Mouse (Mus musculus): ENCODE measurements around the gene Zdhhc18. TPM values are rescaled to one million over a fixed set of nuclear protein-coding genes. Genes with fewer than 3 reads are reported as not detected.

Zdhhc18 gene
- polyA plus RNA-seq, 1 experiment from 2014 or later: 7.1 TPM

DNA sequence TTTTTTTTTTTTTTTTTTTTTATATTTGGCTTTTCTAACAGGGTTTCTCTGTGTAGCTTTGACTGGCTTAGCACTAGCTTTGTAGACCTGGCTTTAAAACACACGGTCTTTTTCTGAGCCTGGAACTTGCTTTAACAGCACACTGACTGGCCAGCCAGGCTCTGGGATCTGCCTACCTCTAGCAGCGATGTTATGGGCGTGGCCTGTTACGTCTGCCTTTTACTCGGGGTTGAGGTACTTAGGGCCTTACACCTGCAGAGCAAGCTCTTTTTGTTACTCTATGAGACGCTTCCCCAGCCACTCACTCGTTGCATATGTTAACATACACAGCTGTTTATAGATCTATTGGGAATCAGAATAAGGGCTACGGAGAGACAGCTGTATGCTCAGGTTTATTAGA, 82.7 kb downstream of the Zdhhc18 start:
- no peak for DNase-seq (ENCODE audit: low spot score)
- TF ChIP-seq CTCF (IDR thresholded peaks at IDR 0.05; ENCODE audit: low read depth): no peak
- no peak overlapping the region for H3K4me3 ChIP-seq (replicated peaks; ENCODE audit: low read depth, low read length)
- no peaks in the 10 kb centered on the region for H3K9me3 ChIP-seq (replicated peaks; ENCODE audit: low read length)
- H3K27me3 ChIP-seq (ENCODE audit: insufficient read depth, low read length): no peaks in the 10 kb centered on the region
- WGBS: 23% methylated on average over 8 of the region's 8 CpGs
- H3K4me1 ChIP-seq (replicated peaks; ENCODE audit: insufficient read depth, low read length): no peaks in the 10 kb centered on the region
- no peaks in the 10 kb centered on the region for H3K36me3 ChIP-seq (ENCODE audit: insufficient read depth, low read length)
- no peak overlapping the region for H3K4me2 ChIP-seq (ENCODE audit: low read length)
- H3K27ac ChIP-seq: no peak overlapping the region
- no peak for ATAC-seq (replicated peaks; ENCODE audit: low FRiP score, low read depth)
- H3K9ac ChIP-seq (ENCODE audit: low read depth, low read length): no peak overlapping the region

DNA sequence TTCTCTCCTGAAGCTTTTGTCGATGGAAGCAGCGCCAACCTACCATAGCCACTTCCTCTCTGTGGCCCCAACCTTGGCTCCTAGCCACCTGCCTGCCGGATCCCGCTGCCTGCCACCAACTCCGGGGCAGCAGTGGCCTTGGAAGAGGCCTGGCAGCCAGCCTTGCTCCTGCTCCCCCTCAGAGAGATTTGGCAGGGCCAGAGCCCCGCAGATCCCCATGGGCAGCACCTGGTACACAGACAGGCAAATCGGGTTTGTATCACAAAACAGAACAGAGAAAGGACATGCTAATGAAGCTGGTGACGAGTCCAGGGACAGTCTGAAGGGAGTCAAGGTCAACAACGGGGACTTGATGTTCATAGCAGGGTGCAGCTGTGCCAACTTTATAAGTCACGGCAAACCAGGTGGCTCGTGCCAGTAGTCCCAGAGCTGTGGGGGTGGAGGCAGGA, 86.8 kb downstream of the Zdhhc18 start:
- DNase-seq (ENCODE audit: low spot score) (no peak), ATAC-seq (replicated peaks; ENCODE audit: low FRiP score, low read depth) (no peak)
- no peaks in the 10 kb centered on the region for H3K9me3 ChIP-seq (replicated peaks; ENCODE audit: low read length)
- H3K27ac ChIP-seq: no peak overlapping the region
- no peaks in the 10 kb centered on the region for H3K36me3 ChIP-seq (ENCODE audit: insufficient read depth, low read length)
- WGBS: 60% methylated on average over 11 of the region's 11 CpGs
- no peaks in the 10 kb centered on the region for H3K27me3 ChIP-seq (ENCODE audit: insufficient read depth, low read length)
- H3K4me3 ChIP-seq (replicated peaks; ENCODE audit: low read depth, low read length): no peak overlapping the region
- H3K9ac ChIP-seq (ENCODE audit: low read depth, low read length): no peak overlapping the region
- no peak overlapping the region for H3K4me2 ChIP-seq (ENCODE audit: low read length)
- no peak for TF ChIP-seq CTCF (IDR thresholded peaks at IDR 0.05; ENCODE audit: low read depth)
- no peaks in the 10 kb centered on the region for H3K4me1 ChIP-seq (replicated peaks; ENCODE audit: insufficient read depth, low read length)

DNA sequence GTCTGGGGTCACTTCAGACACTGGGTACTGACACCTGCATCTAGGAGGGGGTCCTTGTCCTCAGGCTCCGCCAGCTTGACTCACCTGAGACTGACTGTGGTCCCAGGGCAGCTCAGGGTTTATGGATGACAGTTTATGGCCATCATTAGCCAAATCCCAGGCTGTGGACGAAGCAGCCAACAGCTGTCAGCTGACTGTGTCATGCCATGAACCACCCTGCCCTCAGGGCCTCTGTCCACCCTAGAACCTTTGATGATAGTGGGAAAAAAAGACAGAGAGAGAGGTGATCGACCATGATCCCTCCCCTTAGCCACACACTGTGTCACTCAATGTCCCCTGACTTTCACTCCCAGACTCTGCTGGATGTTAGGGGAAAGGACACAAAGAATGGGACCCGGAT, 88.3 kb downstream of the Zdhhc18 start:
- Histone ChIP-seq H3K4me1 (replicated peaks; ENCODE audit: insufficient read depth, low read length) (no peaks in the 10 kb centered on the region), H3K27ac (no peak overlapping the region), H3K9ac (ENCODE audit: low read depth, low read length) (no peak overlapping the region), H3K4me3 (replicated peaks; ENCODE audit: low read depth, low read length) (no peak overlapping the region), H3K27me3 (ENCODE audit: insufficient read depth, low read length) (no peaks in the 10 kb centered on the region), H3K4me2 (ENCODE audit: low read length) (no peak overlapping the region), H3K36me3 (ENCODE audit: insufficient read depth, low read length) (no peaks in the 10 kb centered on the region), H3K9me3 (replicated peaks; ENCODE audit: low read length) (no peaks in the 10 kb centered on the region)
- 54% methylated on average over 4 of the region's 4 CpGs for WGBS
- no peak for ATAC-seq (replicated peaks; ENCODE audit: low FRiP score, low read depth)
- no peak for DNase-seq (ENCODE audit: low spot score)
- no peak for TF ChIP-seq CTCF (IDR thresholded peaks at IDR 0.05; ENCODE audit: low read depth)

DNA sequence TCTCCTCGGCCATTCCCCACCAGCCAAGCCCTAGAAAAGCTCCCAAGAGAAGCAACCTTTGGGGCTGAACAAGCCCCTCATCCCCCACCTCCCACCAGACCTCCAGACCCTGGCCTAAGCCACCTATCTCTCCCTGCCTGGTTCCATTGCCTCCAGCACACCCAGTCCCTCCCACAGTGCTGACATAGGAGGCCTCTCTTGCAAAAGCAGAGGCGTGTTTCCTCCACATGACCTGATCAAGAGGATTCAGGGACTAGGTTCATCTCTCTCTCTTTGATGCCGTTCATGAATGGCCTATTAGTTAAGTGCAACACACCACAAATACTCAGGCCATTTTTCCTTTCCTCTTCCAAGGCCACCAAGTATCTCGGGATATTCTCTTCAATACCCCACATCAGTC, 90.1 kb downstream of the Zdhhc18 start:
- no peak overlapping the region for H3K4me2 ChIP-seq (ENCODE audit: low read length)
- H3K36me3 ChIP-seq (ENCODE audit: insufficient read depth, low read length): no peaks in the 10 kb centered on the region
- TF ChIP-seq CTCF (IDR thresholded peaks at IDR 0.05; ENCODE audit: low read depth): no peak
- H3K9ac ChIP-seq (ENCODE audit: low read depth, low read length): no peak overlapping the region
- WGBS: 76% methylated on average over 4 of the region's 4 CpGs
- H3K27me3 ChIP-seq (ENCODE audit: insufficient read depth, low read length): no peaks in the 10 kb centered on the region
- no peaks in the 10 kb centered on the region for H3K4me1 ChIP-seq (replicated peaks; ENCODE audit: insufficient read depth, low read length)
- no peak overlapping the region for H3K27ac ChIP-seq
- no peak overlapping the region for H3K4me3 ChIP-seq (replicated peaks; ENCODE audit: low read depth, low read length)
- ATAC-seq (replicated peaks; ENCODE audit: low FRiP score, low read depth) (no peak), DNase-seq (ENCODE audit: low spot score) (no peak)
- H3K9me3 ChIP-seq (replicated peaks; ENCODE audit: low read length): no peaks in the 10 kb centered on the region

DNA sequence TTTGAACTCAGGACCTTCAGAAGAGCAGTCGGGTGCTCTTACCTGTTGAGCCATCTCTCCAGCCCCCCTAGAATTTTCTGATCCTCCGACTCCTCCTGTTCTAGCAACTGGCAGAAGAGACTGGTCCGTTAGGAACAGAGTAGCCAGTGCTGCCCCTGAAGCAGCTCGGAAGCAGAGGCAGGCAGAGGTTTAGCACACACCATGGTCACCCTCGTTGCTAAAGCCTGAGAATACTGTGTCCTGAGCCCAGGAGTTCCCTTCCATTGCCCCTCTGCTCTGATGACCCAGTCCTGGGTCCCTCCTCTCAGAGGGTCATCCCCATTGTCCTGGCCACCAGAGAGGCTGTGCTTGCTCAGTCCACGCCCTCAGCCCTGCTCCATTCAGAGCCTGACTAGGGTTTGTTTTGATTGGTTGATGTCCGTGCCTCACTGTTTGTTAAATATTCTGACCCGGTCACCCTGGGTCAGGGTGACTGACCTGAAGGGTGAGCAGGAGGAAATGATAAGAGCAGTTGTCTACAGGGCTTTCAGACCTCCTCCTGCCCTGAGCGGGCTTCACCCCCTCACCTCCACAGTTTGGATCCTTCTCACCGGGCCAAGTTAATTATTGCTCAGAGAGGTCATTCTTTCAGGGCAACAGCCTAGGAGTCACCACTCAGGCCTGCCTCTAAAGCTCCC, 92.8 kb downstream of the Zdhhc18 start:
- Histone ChIP-seq H3K27ac (no peak overlapping the region), H3K27me3 (ENCODE audit: insufficient read depth, low read length) (no peaks in the 10 kb centered on the region), H3K4me3 (replicated peaks; ENCODE audit: low read depth, low read length) (no peak overlapping the region), H3K9me3 (replicated peaks; ENCODE audit: low read length) (no peaks in the 10 kb centered on the region), H3K4me2 (ENCODE audit: low read length) (no peak overlapping the region), H3K36me3 (ENCODE audit: insufficient read depth, low read length) (no peaks in the 10 kb centered on the region), H3K4me1 (replicated peaks; ENCODE audit: insufficient read depth, low read length) (no peaks in the 10 kb centered on the region), H3K9ac (ENCODE audit: low read depth, low read length) (peak overlapping the region; percentile 23; the same call in 1 of the 2 replicates)
- TF ChIP-seq CTCF (IDR thresholded peaks at IDR 0.05; ENCODE audit: low read depth): no peak
- no peak for DNase-seq (ENCODE audit: low spot score)
- WGBS: 35% methylated on average over 10 of the region's 10 CpGs
- peak; percentile 31; the same call in 1 of the 2 replicates for ATAC-seq (replicated peaks; ENCODE audit: low FRiP score, low read depth)

Small RNA genes within 50 kb of the gene (microRNA-seq; reads per million reads assigned to microRNA genes)
- not detected for gene Gm23158

Other genes starting within 250 kb of the Zdhhc18 start
- 2.7 and 2.8 TPM in 2 replicates for gene Tent5b, start 170.0 kb downstream of the Zdhhc18 start, polyA plus RNA-seq (2015; fragmentation: Nextera tagmentation; extraction: Ambion mirVana)
- 1.4 and 1.5 TPM in 2 replicates for gene Trnp1, start 151.6 kb downstream of the Zdhhc18 start, polyA plus RNA-seq (2015; fragmentation: Nextera tagmentation; extraction: Ambion mirVana)
- 38.6 and 38.7 TPM in 2 replicates for gene Kdf1, start 131.2 kb downstream of the Zdhhc18 start, polyA plus RNA-seq (2015; fragmentation: Nextera tagmentation; extraction: Ambion mirVana)
- 200 and 219 TPM in 2 replicates for gene Nudc, start 104.2 kb downstream of the Zdhhc18 start, polyA plus RNA-seq (2015; fragmentation: Nextera tagmentation; extraction: Ambion mirVana)
- gene Nr0b2, start 96.8 kb downstream of the Zdhhc18 start, polyA plus RNA-seq (2015; fragmentation: Nextera tagmentation; extraction: Ambion mirVana): 0.75 and 0.83 TPM in 2 replicates
- gene Gpatch3, start 75.4 kb downstream of the Zdhhc18 start, polyA plus RNA-seq (2015; fragmentation: Nextera tagmentation; extraction: Ambion mirVana): 7.4 and 8.2 TPM in 2 replicates
- 17.5 and 19.5 TPM in 2 replicates for gene Gpn2, start 65.8 kb downstream of the Zdhhc18 start, polyA plus RNA-seq (2015; fragmentation: Nextera tagmentation; extraction: Ambion mirVana)
- 20.5 and 21.3 TPM in 2 replicates for gene Sfn, start 48.0 kb downstream of the Zdhhc18 start, polyA plus RNA-seq (2015; fragmentation: Nextera tagmentation; extraction: Ambion mirVana)
- 19.1 and 19.7 TPM in 2 replicates for gene Pigv, start 22.5 kb upstream of the Zdhhc18 start, polyA plus RNA-seq (2015; fragmentation: Nextera tagmentation; extraction: Ambion mirVana)
- 17.9 and 19.3 TPM in 2 replicates for gene Arid1a, start 106.6 kb upstream of the Zdhhc18 start, polyA plus RNA-seq (2015; fragmentation: Nextera tagmentation; extraction: Ambion mirVana)
- 29.7 and 32.5 TPM in 2 replicates for gene Rps6ka1, start 237.6 kb upstream of the Zdhhc18 start, polyA plus RNA-seq (2015; fragmentation: Nextera tagmentation; extraction: Ambion mirVana)